Mouse (Mus musculus) testis, adult 2 months (tissue): ENCODE data around the gene Prg4.

Source experiments
- CTCF ChIP-seq: fragments of 200-500 bp; IDR thresholded peaks from 2 replicates; pipeline ENCODE4 v1.5.1; 2012; ENCODE audit warnings: low read depth, mild to moderate bottlenecking, inconsistent platforms, low read length, moderate library complexity; ENCODE audit not compliant: control insufficient read depth, insufficient read depth, insufficient replicate concordance
- POLR2A ChIP-seq: fragments of 200-500 bp; IDR thresholded peaks from 2 replicates; pipeline ENCODE4 v1.6.1; 2012; ENCODE audit warnings: low read depth, mild to moderate bottlenecking, inconsistent platforms, low read length, moderate library complexity; ENCODE audit not compliant: control insufficient read depth

DNA sequence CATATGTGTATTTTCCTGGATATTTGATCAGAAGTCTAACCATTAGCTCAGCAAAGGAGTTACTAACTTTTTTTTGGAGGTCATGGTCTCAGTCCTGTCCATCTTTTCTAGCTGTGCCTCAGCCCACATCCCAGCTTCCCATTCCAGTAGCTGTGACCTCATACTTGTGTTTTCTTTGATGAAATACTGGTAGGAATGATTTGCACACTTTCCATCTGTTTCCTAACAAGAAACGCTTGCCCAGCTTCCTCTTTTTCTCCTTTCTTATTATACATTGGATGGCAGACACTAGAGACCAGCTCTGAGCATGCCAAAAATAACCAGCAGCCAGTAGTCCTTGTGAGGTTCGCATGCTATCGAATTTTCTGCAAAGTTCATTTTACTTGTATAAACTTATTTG is 4.0 kb upstream of the Prg4 start:
- TF ChIP-seq CTCF (no peak), POLR2A (no peak)
